Mouse (Mus musculus) E14TG2a.4 (cell line): ENCODE results near the gene Rprd1b.

Experiments
- H3K27me3 ChIP-seq: 2 replicates; pipeline ENCODE4 v1.6.1; 2014; ENCODE audit warnings: low read length, control low read depth; ENCODE audit not compliant: insufficient read depth
- H3K36me3 ChIP-seq: 2 replicates; pipeline ENCODE4 v1.6.1; 2014; ENCODE audit warnings: low read length, control low read depth; ENCODE audit not compliant: insufficient read depth
- H3K4me1 ChIP-seq: replicated peaks from 2 replicates; pipeline ENCODE4 v1.6.1; 2014; ENCODE audit warnings: low read depth, low read length, control low read depth
- H3K4me3 ChIP-seq: replicated peaks from 2 replicates; pipeline ENCODE4 v1.5.1; 2014; ENCODE audit warnings: mild to moderate bottlenecking, low read length
- H3K9me3 ChIP-seq: 2 replicates; pipeline ENCODE4 v1.6.1; 2014; ENCODE audit warnings: low read length, control low read depth
- CTCF ChIP-seq: conservative IDR thresholded peaks from 2 replicates; pipeline ENCODE4 v1.5.1; 2014; ENCODE audit warnings: low read length
- NANOG ChIP-seq: IDR thresholded peaks from 2 replicates; pipeline ENCODE4 v1.6.1; 2014; ENCODE audit warnings: borderline replicate concordance, low read length, mixed read lengths
- POU5F1 ChIP-seq: IDR thresholded peaks from 2 replicates; pipeline ENCODE4 v1.6.1; 2014; ENCODE audit warnings: low read length, borderline replicate concordance

The Rprd1b gene

GRCm38 (mm10) chr2:158066456-158066855 is 38.2 kb downstream of the Rprd1b start:
- Histone ChIP-seq H3K9me3 (no peaks in the 10 kb centered on the region), H3K4me1 (peaks cover 19% of the 10 kb centered on the region), H3K36me3 (peaks cover 86% of the 10 kb centered on the region), H3K4me3 (no peak overlapping the region), H3K27me3 (no peaks in the 10 kb centered on the region)
- TF ChIP-seq POU5F1 (no peak), CTCF (no peak), NANOG (no peak)

- TF ChIP-seq CTCF = no peak
- no peak for TF ChIP-seq POU5F1
- TF ChIP-seq NANOG = no peak
- H3K4me3 ChIP-seq = no peak overlapping the region
- peaks cover 12% of the 10 kb centered on the region for H3K4me1 ChIP-seq
- H3K27me3 ChIP-seq = no peaks in the 10 kb centered on the region
- peaks cover 86% of the 10 kb centered on the region for H3K36me3 ChIP-seq
- H3K9me3 ChIP-seq = no peaks in the 10 kb centered on the region
Measured at GRCm38 (mm10) chr2:158067260-158067824, 39.0 kb downstream of the Rprd1b start.

- Histone ChIP-seq H3K36me3 (peaks cover 88% of the 10 kb centered on the region), H3K27me3 (no peaks in the 10 kb centered on the region), H3K9me3 (no peaks in the 10 kb centered on the region), H3K4me3 (no peak overlapping the region), H3K4me1 (peaks cover 21% of the 10 kb centered on the region)
- TF ChIP-seq POU5F1 (no peak), CTCF (no peak)
Measured at GRCm38 (mm10) chr2:158068444-158068971, 40.2 kb downstream of the Rprd1b start.

GRCm38 (mm10) chr2:158070885-158071632 is 42.8 kb downstream of the Rprd1b start:
- Histone ChIP-seq H3K4me3 (no peak overlapping the region), H3K4me1 (peaks cover 16% of the 10 kb centered on the region), H3K36me3 (peaks cover 91% of the 10 kb centered on the region), H3K9me3 (no peaks in the 10 kb centered on the region), H3K27me3 (no peaks in the 10 kb centered on the region)
- TF ChIP-seq POU5F1 (no peak), NANOG (no peak), CTCF (no peak)

GRCm38 (mm10) chr2:158071633-158071995 is 43.3 kb downstream of the Rprd1b start:
- no peak for TF ChIP-seq NANOG
- TF ChIP-seq CTCF = no peak
- no peak for TF ChIP-seq POU5F1
- peaks cover 91% of the 10 kb centered on the region for H3K36me3 ChIP-seq
- H3K4me1 ChIP-seq = peaks cover 16% of the 10 kb centered on the region
- no peaks in the 10 kb centered on the region for H3K27me3 ChIP-seq
- no peak overlapping the region for H3K4me3 ChIP-seq
- no peaks in the 10 kb centered on the region for H3K9me3 ChIP-seq

- Histone ChIP-seq H3K4me3 (no peak overlapping the region), H3K4me1 (peaks cover 25% of the 10 kb centered on the region), H3K27me3 (no peaks in the 10 kb centered on the region), H3K36me3 (peaks cover 82% of the 10 kb centered on the region), H3K9me3 (no peaks in the 10 kb centered on the region)
- TF ChIP-seq NANOG (no peak), POU5F1 (no peak), CTCF (no peak)
Measured at GRCm38 (mm10) chr2:158074835-158075234, 46.5 kb downstream of the Rprd1b start.

GRCm38 (mm10) chr2:158076690-158077089 is 48.4 kb downstream of the Rprd1b start:
- H3K27me3 ChIP-seq = no peaks in the 10 kb centered on the region
- peaks cover 25% of the 10 kb centered on the region for H3K4me1 ChIP-seq
- no peaks in the 10 kb centered on the region for H3K9me3 ChIP-seq
- no peak for TF ChIP-seq CTCF
- no peak for TF ChIP-seq POU5F1
- no peak for TF ChIP-seq NANOG
- peaks cover 63% of the 10 kb centered on the region for H3K36me3 ChIP-seq
- H3K4me3 ChIP-seq = no peak overlapping the region

- H3K9me3 ChIP-seq = no peaks in the 10 kb centered on the region
- peaks cover 21% of the 10 kb centered on the region for H3K4me1 ChIP-seq
- TF ChIP-seq NANOG (no peak), CTCF (no peak), POU5F1 (no peak)
- H3K4me3 ChIP-seq = no peak overlapping the region
- H3K27me3 ChIP-seq = no peaks in the 10 kb centered on the region
- H3K36me3 ChIP-seq = peaks cover 50% of the 10 kb centered on the region
Measured at GRCm38 (mm10) chr2:158077981-158078380, 49.7 kb downstream of the Rprd1b start.
